Mouse (Mus musculus) liver, embryonic 14.5 days (tissue): ENCODE data around the gene Dgkh.

Experiments used
- CTCF ChIP-seq: IDR thresholded peaks from 2 replicates; pipeline ENCODE4 v1.5.1; 2016; ENCODE audit warnings: antibody characterized with exemption, low read depth, control low read depth
- EP300 ChIP-seq: IDR thresholded peaks from 2 replicates; pipeline ENCODE4 v1.6.1; 2016; ENCODE audit warnings: antibody characterized with exemption, low read depth

DNA sequence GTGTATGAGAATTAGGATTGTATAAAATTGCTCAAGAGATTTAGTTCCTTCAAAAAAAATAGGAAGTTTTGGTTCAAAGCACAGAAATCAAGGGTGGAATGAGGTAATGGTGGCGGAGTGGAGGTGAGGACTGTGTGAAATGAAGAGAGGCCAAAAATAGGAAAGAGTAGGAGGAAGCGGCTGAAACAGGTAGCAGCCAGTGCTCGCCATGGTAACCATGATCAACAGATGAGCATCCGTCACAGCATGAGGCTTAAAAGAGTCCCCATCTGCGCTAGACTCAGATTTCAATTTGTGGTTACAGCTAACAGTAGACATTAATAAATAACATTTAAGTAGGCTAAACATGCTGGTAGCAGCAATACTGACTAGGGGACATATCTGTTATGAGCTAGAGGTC lies 33.4 kb downstream of the Dgkh start:
- TF ChIP-seq CTCF (no peak), EP300 (no peak)
